Mouse (Mus musculus): Measurements from ENCODE around the gene Clk2. TPM values are rescaled to one million over a fixed set of nuclear protein-coding genes. Genes with fewer than 3 reads are reported as not detected.

Gene Clk2
- total and polyA plus RNA-seq, 3 experiments: 15.4 to 26.5 (median 18.9) TPM

DNA sequence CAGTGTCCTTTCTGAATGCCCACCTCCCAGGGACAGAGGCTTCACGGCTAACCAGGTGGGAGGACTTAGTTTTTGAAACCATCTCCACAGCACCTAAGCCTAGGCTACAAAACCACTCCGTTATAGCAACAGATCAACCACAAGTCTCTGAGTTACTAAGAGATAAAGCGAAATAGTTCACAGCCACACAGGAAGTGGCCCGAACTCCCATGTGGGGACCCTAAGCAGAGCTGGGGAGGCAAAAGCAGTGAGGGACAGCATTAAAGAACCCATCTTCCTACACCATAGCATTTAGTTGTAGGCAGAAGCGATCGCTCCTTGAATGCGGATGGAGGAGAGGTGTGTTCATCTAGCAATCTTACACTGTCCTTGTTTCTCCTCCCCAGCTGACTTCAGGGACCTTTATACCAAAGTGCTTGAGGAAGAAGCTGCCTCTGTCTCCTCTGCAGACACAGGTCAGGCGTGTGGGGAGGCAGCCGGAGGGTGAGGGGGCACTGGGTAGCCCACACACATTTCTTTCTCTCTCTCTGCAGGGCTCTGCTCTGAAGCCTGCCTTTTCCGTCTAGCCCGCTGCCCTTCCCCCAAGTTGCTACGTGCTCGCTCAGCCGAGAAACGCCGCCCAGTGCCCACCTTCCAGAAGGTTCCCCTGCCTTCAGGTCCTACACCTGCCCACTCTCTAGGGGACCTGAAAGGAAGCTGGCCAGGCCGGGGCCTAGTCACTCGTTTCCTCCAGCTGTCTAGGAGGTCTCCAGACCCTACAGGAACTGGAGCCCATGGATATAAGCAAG, 23.3 kb downstream of the Clk2 start:
- TF ChIP-seq CTCF (IDR thresholded peaks at IDR 0.05): no peak
- no peak for TF ChIP-seq POLR2A (IDR thresholded peaks at IDR 0.05; ENCODE audit: insufficient read depth, low read depth, low read length)
- TF ChIP-seq EP300 (IDR thresholded peaks at IDR 0.05; ENCODE audit: insufficient read depth, low read depth, low read length): no peak
- no peak for DNase-seq
- H3K36me3 ChIP-seq (ENCODE audit: control insufficient read depth, insufficient read depth, low read length): no peaks in the 10 kb centered on the region
- no peak overlapping the region for H3K9ac ChIP-seq (ENCODE audit: low read depth, low read length)
- H3K4me3 ChIP-seq: no peak overlapping the region
- 84% methylated on average over 18 of the region's 18 CpGs for WGBS
- no peak overlapping the region for H3K27ac ChIP-seq
- no peaks in the 10 kb centered on the region for H3K79me2 ChIP-seq (replicated peaks; ENCODE audit: control insufficient read depth, insufficient read depth, low read length)
- no peaks in the 10 kb centered on the region for H3K4me1 ChIP-seq (ENCODE audit: control insufficient read depth, insufficient read depth, low read length)
- intact Hi-C loops (cut with DNase I): no loop called here
- H3K27me3 ChIP-seq (ENCODE audit: control insufficient read depth, insufficient read depth, low read length): no peaks in the 10 kb centered on the region

DNA sequence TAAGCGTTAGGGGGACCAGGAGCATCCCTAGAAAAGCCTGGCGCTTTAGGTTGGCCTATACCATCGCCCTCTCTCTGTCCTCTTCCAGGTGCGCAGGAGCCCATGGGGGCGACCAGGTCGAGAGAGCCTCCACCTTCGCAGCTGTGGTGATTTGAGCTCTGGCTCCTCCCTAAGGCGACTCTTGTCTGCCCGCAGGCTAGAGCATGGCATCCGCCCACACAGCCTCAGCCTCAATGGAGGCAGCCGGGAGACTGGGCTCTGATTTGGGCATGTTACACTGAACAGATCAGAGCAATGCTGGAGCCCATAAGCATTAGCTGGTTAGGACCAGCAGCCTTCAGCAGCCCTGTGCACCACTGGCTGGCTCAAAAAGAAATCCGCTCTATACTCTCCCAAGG, 23.9 kb downstream of the Clk2 start:
- 80% methylated on average over 12 of the region's 12 CpGs for WGBS
- no peaks in the 10 kb centered on the region for H3K4me1 ChIP-seq (ENCODE audit: control insufficient read depth, insufficient read depth, low read length)
- H3K36me3 ChIP-seq (ENCODE audit: control insufficient read depth, insufficient read depth, low read length): no peaks in the 10 kb centered on the region
- H3K27ac ChIP-seq: no peak overlapping the region
- H3K79me2 ChIP-seq (replicated peaks; ENCODE audit: control insufficient read depth, insufficient read depth, low read length): no peaks in the 10 kb centered on the region
- no peak overlapping the region for H3K9ac ChIP-seq (ENCODE audit: low read depth, low read length)
- no peaks in the 10 kb centered on the region for H3K27me3 ChIP-seq (ENCODE audit: control insufficient read depth, insufficient read depth, low read length)
- TF ChIP-seq EP300 (IDR thresholded peaks at IDR 0.05; ENCODE audit: insufficient read depth, low read depth, low read length) (no peak), CTCF (IDR thresholded peaks at IDR 0.05) (no peak), POLR2A (IDR thresholded peaks at IDR 0.05; ENCODE audit: insufficient read depth, low read depth, low read length) (no peak)
- no peak overlapping the region for H3K4me3 ChIP-seq
- intact Hi-C loops (cut with DNase I): no loop called here
- DNase-seq: no peak

- no peaks in the 10 kb centered on the region for H3K27me3 ChIP-seq (ENCODE audit: control insufficient read depth, insufficient read depth, low read length)
- no peak overlapping the region for H3K27ac ChIP-seq
- H3K79me2 ChIP-seq (replicated peaks; ENCODE audit: control insufficient read depth, insufficient read depth, low read length): no peaks in the 10 kb centered on the region
- TF ChIP-seq EP300 (IDR thresholded peaks at IDR 0.05; ENCODE audit: insufficient read depth, low read depth, low read length): no peak
- TF ChIP-seq CTCF (IDR thresholded peaks at IDR 0.05): no peak
- no peak for TF ChIP-seq POLR2A (IDR thresholded peaks at IDR 0.05; ENCODE audit: insufficient read depth, low read depth, low read length)
- intact Hi-C loops (cut with DNase I): no loop called here
- no peaks in the 10 kb centered on the region for H3K4me1 ChIP-seq (ENCODE audit: control insufficient read depth, insufficient read depth, low read length)
- H3K36me3 ChIP-seq (ENCODE audit: control insufficient read depth, insufficient read depth, low read length): no peaks in the 10 kb centered on the region
- WGBS: 70% methylated on average over 8 of the region's 8 CpGs
- H3K4me3 ChIP-seq: no peak overlapping the region
- DNase-seq: no peak
- no peak overlapping the region for H3K9ac ChIP-seq (ENCODE audit: low read depth, low read length)
Observed at GRCm38 (mm10) chr3:89190436-89190835, 25.8 kb downstream of the Clk2 start.

DNA sequence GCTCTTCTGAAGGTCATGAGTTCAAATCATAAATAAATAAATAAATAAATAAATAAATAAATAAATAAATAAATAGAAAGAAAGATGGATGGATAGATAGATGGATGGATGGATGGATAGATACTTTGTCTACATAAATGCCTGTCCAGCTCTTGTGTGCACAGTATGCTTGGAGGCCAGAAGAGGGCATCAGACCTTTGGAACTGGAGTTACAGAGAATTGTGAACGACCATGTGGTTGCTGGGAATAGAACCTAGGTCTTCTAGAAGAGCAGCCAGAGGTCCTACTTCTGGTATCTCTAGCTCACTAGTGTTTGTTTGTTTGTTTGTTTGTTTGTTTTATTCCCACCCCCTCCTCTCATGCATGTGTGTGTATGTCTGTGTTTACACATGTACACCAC, 28.8 kb downstream of the Clk2 start:
- H3K79me2 ChIP-seq (replicated peaks; ENCODE audit: control insufficient read depth, insufficient read depth, low read length): no peaks in the 10 kb centered on the region
- no peaks in the 10 kb centered on the region for H3K4me1 ChIP-seq (ENCODE audit: control insufficient read depth, insufficient read depth, low read length)
- no peaks in the 10 kb centered on the region for H3K27me3 ChIP-seq (ENCODE audit: control insufficient read depth, insufficient read depth, low read length)
- WGBS: 71% methylated on average over 1 of the region's 1 CpGs
- no peak overlapping the region for H3K27ac ChIP-seq
- DNase-seq: no peak
- no peaks in the 10 kb centered on the region for H3K36me3 ChIP-seq (ENCODE audit: control insufficient read depth, insufficient read depth, low read length)
- H3K4me3 ChIP-seq: no peak overlapping the region
- intact Hi-C loops (cut with DNase I): no loop called here
- no peak overlapping the region for H3K9ac ChIP-seq (ENCODE audit: low read depth, low read length)
- TF ChIP-seq POLR2A (IDR thresholded peaks at IDR 0.05; ENCODE audit: insufficient read depth, low read depth, low read length) (no peak), EP300 (IDR thresholded peaks at IDR 0.05; ENCODE audit: insufficient read depth, low read depth, low read length) (no peak), CTCF (IDR thresholded peaks at IDR 0.05) (no peak)

- TF ChIP-seq POLR2A (IDR thresholded peaks at IDR 0.05; ENCODE audit: insufficient read depth, low read depth, low read length) (no peak), CTCF (IDR thresholded peaks at IDR 0.05) (peak; percentile 55), EP300 (IDR thresholded peaks at IDR 0.05; ENCODE audit: insufficient read depth, low read depth, low read length) (no peak)
- Histone ChIP-seq H3K4me1 (ENCODE audit: control insufficient read depth, insufficient read depth, low read length) (no peaks in the 10 kb centered on the region), H3K79me2 (replicated peaks; ENCODE audit: control insufficient read depth, insufficient read depth, low read length) (no peaks in the 10 kb centered on the region), H3K27me3 (ENCODE audit: control insufficient read depth, insufficient read depth, low read length) (no peaks in the 10 kb centered on the region), H3K9ac (ENCODE audit: low read depth, low read length) (no peak overlapping the region), H3K36me3 (ENCODE audit: control insufficient read depth, insufficient read depth, low read length) (no peaks in the 10 kb centered on the region), H3K4me3 (no peak overlapping the region), H3K27ac (no peak overlapping the region)
- DNase-seq: no peak
- intact Hi-C loops (cut with DNase I): no loop called here
- WGBS: 91% methylated on average over 2 of the region's 2 CpGs
Observed at GRCm38 (mm10) chr3:89193853-89194252, 29.3 kb downstream of the Clk2 start.
